Mouse (Mus musculus): ENCODE measurements at regions not wholly inside any gene's neighbourhood (a gene's known extent, or its start where the extent isn't known, plus 50 kb on each side); places are given as distances from the start of the nearest gene placed in this dataset.

GRCm38 (mm10) chr3:78841173-78841572, 445.1 kb downstream of the Rapgef2 start:
- H3K4me3 ChIP-seq = no peak overlapping the region
- H3K27ac ChIP-seq = no peak overlapping the region
- H3K27me3 ChIP-seq = no peaks in the 10 kb centered on the region
- H3K4me1 ChIP-seq = no peaks in the 10 kb centered on the region
- no peak overlapping the region for H3K9ac ChIP-seq
- H3K4me2 ChIP-seq (replicated peaks) = no peak overlapping the region
- H3K9me3 ChIP-seq = no peaks in the 10 kb centered on the region
- 82% methylated on average over 4 of the region's 4 CpGs for WGBS
- no peaks in the 10 kb centered on the region for H3K36me3 ChIP-seq
- ATAC-seq (ENCODE audit: insufficient number of reproducible peaks, insufficient read depth, low FRiP score, low TSS enrichment) = no peak

DNA sequence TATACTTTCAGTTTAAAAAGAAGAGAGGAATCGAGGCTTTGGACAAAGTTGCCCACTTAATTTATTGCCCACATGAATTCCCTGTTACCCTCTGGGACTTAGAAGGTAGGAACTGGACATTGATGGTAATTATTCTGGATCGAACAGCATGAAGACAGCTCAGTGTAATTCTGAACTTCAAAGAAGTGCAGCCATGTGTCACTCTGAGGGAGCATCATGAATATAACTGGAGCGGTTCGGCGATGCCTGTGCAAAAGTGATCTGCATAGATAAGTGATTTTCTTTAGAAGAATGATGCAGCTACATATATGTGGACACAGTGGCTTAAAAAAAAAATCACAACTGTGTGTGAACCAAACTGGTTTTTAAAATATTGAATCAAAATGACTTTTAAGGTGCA, 449.5 kb downstream of the Rapgef2 start:
- ATAC-seq (ENCODE audit: insufficient number of reproducible peaks, insufficient read depth, low FRiP score, low TSS enrichment) = no peak
- WGBS = 76% methylated on average over 5 of the region's 5 CpGs
- no peak overlapping the region for H3K9ac ChIP-seq
- no peaks in the 10 kb centered on the region for H3K27me3 ChIP-seq
- no peaks in the 10 kb centered on the region for H3K9me3 ChIP-seq
- H3K27ac ChIP-seq = no peak overlapping the region
- no peaks in the 10 kb centered on the region for H3K36me3 ChIP-seq
- H3K4me1 ChIP-seq = no peaks in the 10 kb centered on the region
- H3K4me2 ChIP-seq (replicated peaks) = no peak overlapping the region
- H3K4me3 ChIP-seq = no peak overlapping the region

DNA sequence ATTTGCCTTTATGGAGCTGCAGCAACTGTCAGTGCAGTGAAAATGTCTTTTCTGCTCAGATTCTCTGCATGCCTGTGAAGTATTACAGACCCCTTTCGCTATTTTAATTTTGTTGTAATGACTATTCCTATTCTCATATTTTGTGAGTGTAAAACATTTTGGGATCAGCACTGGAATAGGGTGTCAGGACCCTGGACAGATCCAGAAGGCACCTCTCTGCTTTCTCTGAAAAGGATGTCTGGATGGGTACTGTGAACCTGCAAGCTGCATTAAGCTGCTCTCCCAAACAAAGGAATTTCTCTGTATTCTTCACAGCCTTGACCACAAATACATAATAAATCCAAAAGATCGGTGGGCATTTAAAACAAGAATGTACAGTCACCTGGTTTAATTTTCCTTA, 460.8 kb downstream of the Rapgef2 start:
- no peaks in the 10 kb centered on the region for H3K9me3 ChIP-seq
- no peak overlapping the region for H3K9ac ChIP-seq
- H3K27ac ChIP-seq = no peak overlapping the region
- H3K4me1 ChIP-seq = no peaks in the 10 kb centered on the region
- H3K36me3 ChIP-seq = no peaks in the 10 kb centered on the region
- no peak for ATAC-seq (ENCODE audit: insufficient number of reproducible peaks, insufficient read depth, low FRiP score, low TSS enrichment)
- H3K4me3 ChIP-seq = no peak overlapping the region
- no peaks in the 10 kb centered on the region for H3K27me3 ChIP-seq
- H3K4me2 ChIP-seq (replicated peaks) = no peak overlapping the region
- 62% methylated on average over 2 of the region's 2 CpGs for WGBS

DNA sequence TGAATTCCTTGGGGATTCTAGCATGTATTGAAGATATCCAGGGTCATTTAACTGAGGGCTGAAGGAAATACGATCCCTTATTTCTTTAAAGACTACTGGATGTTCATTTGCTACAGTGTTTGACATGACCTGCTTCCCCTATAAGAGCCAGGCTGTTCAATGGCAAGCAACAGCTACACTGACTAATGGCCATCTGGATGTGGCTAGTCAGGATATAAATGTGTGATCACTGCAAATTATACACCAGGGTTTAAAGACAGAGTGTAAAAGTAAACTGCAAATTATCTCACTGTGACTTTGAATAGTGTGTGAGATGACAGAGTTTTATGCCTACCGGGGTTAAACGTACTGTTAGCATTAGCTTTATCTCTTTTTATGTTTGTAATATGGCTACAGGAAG, 473.9 kb downstream of the Rapgef2 start:
- Histone ChIP-seq H3K27ac (no peak overlapping the region), H3K9ac (no peak overlapping the region), H3K36me3 (no peaks in the 10 kb centered on the region), H3K4me2 (replicated peaks) (no peak overlapping the region), H3K9me3 (no peaks in the 10 kb centered on the region), H3K4me1 (no peaks in the 10 kb centered on the region), H3K4me3 (no peak overlapping the region), H3K27me3 (no peaks in the 10 kb centered on the region)
- ATAC-seq (ENCODE audit: insufficient number of reproducible peaks, insufficient read depth, low FRiP score, low TSS enrichment) = no peak
- WGBS = 89% methylated on average over 3 of the region's 3 CpGs

GRCm38 (mm10) chr3:78810431-78811152, 475.7 kb downstream of the Rapgef2 start:
- Histone ChIP-seq H3K4me3 (no peak overlapping the region), H3K27me3 (no peaks in the 10 kb centered on the region), H3K4me1 (no peaks in the 10 kb centered on the region), H3K4me2 (replicated peaks) (no peak overlapping the region), H3K27ac (no peak overlapping the region), H3K36me3 (no peaks in the 10 kb centered on the region), H3K9ac (no peak overlapping the region), H3K9me3 (no peaks in the 10 kb centered on the region)
- WGBS = 78% methylated on average over 5 of the region's 5 CpGs
- ATAC-seq (ENCODE audit: insufficient number of reproducible peaks, insufficient read depth, low FRiP score, low TSS enrichment) = no peak

- 77% methylated on average over 2 of the region's 2 CpGs for WGBS
Measured at GRCm38 (mm10) chr3:78803176-78803575, 483.1 kb downstream of the Rapgef2 start.

GRCm38 (mm10) chr3:78795951-78796455, 490.3 kb downstream of the Rapgef2 start:
- 86% methylated on average over 4 of the region's 4 CpGs for WGBS
- Histone ChIP-seq H3K9ac (no peak overlapping the region), H3K36me3 (no peaks in the 10 kb centered on the region), H3K4me1 (no peaks in the 10 kb centered on the region), H3K9me3 (no peaks in the 10 kb centered on the region), H3K4me2 (replicated peaks) (no peak overlapping the region), H3K27me3 (no peaks in the 10 kb centered on the region), H3K4me3 (no peak overlapping the region), H3K27ac (no peak overlapping the region)
- no peak for ATAC-seq (ENCODE audit: insufficient number of reproducible peaks, insufficient read depth, low FRiP score, low TSS enrichment)

More at GRCm38 (mm10) chr3:78803176-78803575, 483.1 kb downstream of the Rapgef2 start:
- no peaks in the 10 kb centered on the region for H3K4me1 ChIP-seq
- no peak for ATAC-seq (ENCODE audit: insufficient number of reproducible peaks, insufficient read depth, low FRiP score, low TSS enrichment)
- H3K9me3 ChIP-seq = no peaks in the 10 kb centered on the region
- no peaks in the 10 kb centered on the region for H3K36me3 ChIP-seq
- H3K9ac ChIP-seq = no peak overlapping the region
- H3K4me2 ChIP-seq (replicated peaks) = no peak overlapping the region
- H3K27me3 ChIP-seq = no peaks in the 10 kb centered on the region
- no peak overlapping the region for H3K4me3 ChIP-seq
- no peak overlapping the region for H3K27ac ChIP-seq

DNA sequence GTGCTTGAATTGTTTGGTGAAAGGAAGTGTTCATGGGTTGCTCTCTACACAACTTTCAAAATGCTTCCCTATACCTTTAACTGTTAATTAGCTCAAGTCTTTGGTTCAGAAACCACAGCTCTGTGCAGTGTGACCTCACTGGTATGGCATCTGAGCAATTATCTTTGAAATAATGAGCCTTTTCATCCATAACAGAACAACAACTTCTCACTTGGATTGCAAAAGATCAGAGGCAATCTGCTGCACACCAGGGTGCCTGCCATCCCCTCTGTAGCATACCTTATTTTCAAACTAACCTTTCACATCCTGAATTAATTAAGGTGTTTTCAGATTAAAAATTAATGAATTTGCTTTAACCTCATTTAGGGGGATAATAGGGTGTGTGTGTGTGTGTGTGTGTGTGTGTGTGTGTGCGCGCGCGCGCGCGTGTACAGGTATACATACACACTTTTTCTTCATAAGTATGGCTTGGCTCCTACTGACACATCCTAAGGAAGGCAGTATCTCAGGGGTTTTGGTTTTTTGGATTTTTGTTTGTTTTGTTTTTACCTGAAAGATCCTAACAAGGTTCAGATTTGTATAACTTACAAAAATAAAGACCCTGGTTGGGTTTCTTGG, 493.8 kb downstream of the Rapgef2 start:
- ATAC-seq (ENCODE audit: insufficient number of reproducible peaks, insufficient read depth, low FRiP score, low TSS enrichment) = no peak
- Histone ChIP-seq H3K4me3 (no peak overlapping the region), H3K27me3 (no peaks in the 10 kb centered on the region), H3K9ac (no peak overlapping the region), H3K27ac (no peak overlapping the region), H3K4me2 (replicated peaks) (no peak overlapping the region), H3K9me3 (no peaks in the 10 kb centered on the region), H3K36me3 (no peaks in the 10 kb centered on the region), H3K4me1 (no peaks in the 10 kb centered on the region)
- 94% methylated on average over 7 of the region's 7 CpGs for WGBS

GRCm38 (mm10) chr3:78782766-78783165, 503.6 kb downstream of the Rapgef2 start:
- Histone ChIP-seq H3K36me3 (no peaks in the 10 kb centered on the region), H3K4me1 (no peaks in the 10 kb centered on the region), H3K9ac (no peak overlapping the region), H3K4me3 (no peak overlapping the region), H3K4me2 (replicated peaks) (no peak overlapping the region), H3K9me3 (no peaks in the 10 kb centered on the region), H3K27ac (no peak overlapping the region), H3K27me3 (no peaks in the 10 kb centered on the region)
- 79% methylated on average over 1 of the region's 1 CpGs for WGBS
- no peak for ATAC-seq (ENCODE audit: insufficient number of reproducible peaks, insufficient read depth, low FRiP score, low TSS enrichment)

GRCm38 (mm10) chr3:78755686-78756476, 530.4 kb downstream of the Rapgef2 start:
- no peaks in the 10 kb centered on the region for H3K27me3 ChIP-seq

DNA sequence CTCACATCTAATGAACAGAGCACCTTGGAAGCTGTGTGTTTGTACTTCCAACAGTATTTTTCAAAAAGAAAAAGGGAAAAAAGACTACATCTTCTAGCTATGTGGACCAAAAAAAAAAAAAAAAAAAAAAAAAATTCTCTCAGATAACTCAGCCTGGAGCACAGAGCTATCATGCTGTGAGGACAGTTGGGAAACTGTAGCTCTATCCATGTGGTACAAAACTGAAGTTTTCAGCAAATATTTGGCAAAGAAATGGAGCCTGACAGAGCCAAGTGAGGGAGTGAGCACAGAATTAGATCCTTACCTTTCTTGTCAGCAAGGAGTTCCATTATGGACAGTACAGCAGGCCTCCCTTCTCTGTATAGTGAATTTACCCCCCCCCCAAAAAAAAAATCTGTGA, 550.2 kb downstream of the Rapgef2 start:
- Histone ChIP-seq H3K27ac (no peak overlapping the region), H3K9me3 (no peaks in the 10 kb centered on the region), H3K36me3 (no peaks in the 10 kb centered on the region), H3K4me1 (no peaks in the 10 kb centered on the region), H3K9ac (no peak overlapping the region), H3K4me3 (no peak overlapping the region), H3K27me3 (no peaks in the 10 kb centered on the region), H3K4me2 (replicated peaks) (no peak overlapping the region)
- ATAC-seq (ENCODE audit: insufficient number of reproducible peaks, insufficient read depth, low FRiP score, low TSS enrichment) = no peak

More at GRCm38 (mm10) chr3:78755686-78756476, 530.4 kb downstream of the Rapgef2 start:
- H3K4me1 ChIP-seq = no peaks in the 10 kb centered on the region; the same call in 1 of the 2 replicates
- H3K4me3 ChIP-seq = no peak overlapping the region
- 50% methylated on average over 4 of the region's 4 CpGs for WGBS
- no peak overlapping the region for H3K4me2 ChIP-seq (replicated peaks)
- ATAC-seq (ENCODE audit: insufficient number of reproducible peaks, insufficient read depth, low FRiP score, low TSS enrichment) = peak; percentile 60; the same call in 1 of the 2 replicates
- no peaks in the 10 kb centered on the region for H3K36me3 ChIP-seq
- H3K9me3 ChIP-seq = no peaks in the 10 kb centered on the region
- H3K9ac ChIP-seq = no peak overlapping the region
- H3K27ac ChIP-seq = no peak overlapping the region

- Histone ChIP-seq H3K9ac (no peak overlapping the region), H3K4me2 (replicated peaks) (no peak overlapping the region), H3K4me3 (no peak overlapping the region), H3K36me3 (no peaks in the 10 kb centered on the region), H3K27ac (no peak overlapping the region), H3K4me1 (no peaks in the 10 kb centered on the region), H3K27me3 (no peaks in the 10 kb centered on the region), H3K9me3 (no peaks in the 10 kb centered on the region)
- WGBS = 77% methylated on average over 2 of the region's 2 CpGs
- no peak for ATAC-seq (ENCODE audit: insufficient number of reproducible peaks, insufficient read depth, low FRiP score, low TSS enrichment)
Measured at GRCm38 (mm10) chr3:78716691-78717090, 569.6 kb downstream of the Rapgef2 start.
